Mouse (Mus musculus) embryo, embryonic 10.5 days (tissue): Measurements from ENCODE around the gene Cpsf3.
A peak's percentile ranks its signal among the peaks of the same experiment; 100 is the strongest.

Experiments used
- DNase-seq: peaks from one replicate; pipeline ENCODE4 v3.0.0-alpha.2; 2015; ENCODE audit warnings: low spot score

Cpsf3 gene

GRCm38 (mm10) chr12:21284761-21285441 is at the start of gene Cpsf3:
Cpsf3 (plus strand) TSS chr12:21285391.
- DNase-seq: peak; percentile 4

GRCm38 (mm10) chr12:21241965-21242364 is 43.2 kb upstream of the Cpsf3 start:
- no peak for DNase-seq

GRCm38 (mm10) chr12:21244375-21244960 is 40.7 kb upstream of the Cpsf3 start:
- no peak for DNase-seq

- DNase-seq: peak; percentile 21
Measured at GRCm38 (mm10) chr12:21247711-21248392, 37.3 kb upstream of the Cpsf3 start.

- DNase-seq: peak; percentile 14
Measured at GRCm38 (mm10) chr12:21260494-21261256, 24.5 kb upstream of the Cpsf3 start.

GRCm38 (mm10) chr12:21261521-21261920 is 23.7 kb upstream of the Cpsf3 start:
- DNase-seq: no peak

- no peak for DNase-seq
Measured at GRCm38 (mm10) chr12:21263256-21263655, 21.9 kb upstream of the Cpsf3 start.

- DNase-seq: no peak
Measured at GRCm38 (mm10) chr12:21264241-21264640, 20.9 kb upstream of the Cpsf3 start.

GRCm38 (mm10) chr12:21264970-21265369 is 20.2 kb upstream of the Cpsf3 start:
- DNase-seq: no peak

GRCm38 (mm10) chr12:21265501-21265900 is 19.7 kb upstream of the Cpsf3 start:
- DNase-seq: no peak

- DNase-seq: peak; percentile 70
Measured at GRCm38 (mm10) chr12:21265946-21266783, 19.0 kb upstream of the Cpsf3 start.

- DNase-seq: no peak
Measured at GRCm38 (mm10) chr12:21266784-21267098, 18.4 kb upstream of the Cpsf3 start.

GRCm38 (mm10) chr12:21268083-21268616 is 17.0 kb upstream of the Cpsf3 start:
- DNase-seq: no peak

GRCm38 (mm10) chr12:21274446-21274845 is 10.7 kb upstream of the Cpsf3 start:
- DNase-seq: no peak

GRCm38 (mm10) chr12:21277352-21277864 is 7.8 kb upstream of the Cpsf3 start:
- no peak for DNase-seq

- peak; percentile 64 for DNase-seq
Measured at GRCm38 (mm10) chr12:21285508-21286242, 484 bp downstream of the Cpsf3 start.

- peak; percentile 98 for DNase-seq
Measured at GRCm38 (mm10) chr12:21286243-21286622, 1.0 kb downstream of the Cpsf3 start, which contains the start of gene Itgb1bp1. Itgb1bp1 (minus strand) TSS chr12:21286284.

GRCm38 (mm10) chr12:21286712-21287650 is 1.8 kb downstream of the Cpsf3 start:
- no peak for DNase-seq

- DNase-seq: no peak
Measured at GRCm38 (mm10) chr12:21288716-21289395, 3.7 kb downstream of the Cpsf3 start.
